Mouse (Mus musculus): Measurements from ENCODE around the gene Fgf9.

Fgf9 gene

DNA sequence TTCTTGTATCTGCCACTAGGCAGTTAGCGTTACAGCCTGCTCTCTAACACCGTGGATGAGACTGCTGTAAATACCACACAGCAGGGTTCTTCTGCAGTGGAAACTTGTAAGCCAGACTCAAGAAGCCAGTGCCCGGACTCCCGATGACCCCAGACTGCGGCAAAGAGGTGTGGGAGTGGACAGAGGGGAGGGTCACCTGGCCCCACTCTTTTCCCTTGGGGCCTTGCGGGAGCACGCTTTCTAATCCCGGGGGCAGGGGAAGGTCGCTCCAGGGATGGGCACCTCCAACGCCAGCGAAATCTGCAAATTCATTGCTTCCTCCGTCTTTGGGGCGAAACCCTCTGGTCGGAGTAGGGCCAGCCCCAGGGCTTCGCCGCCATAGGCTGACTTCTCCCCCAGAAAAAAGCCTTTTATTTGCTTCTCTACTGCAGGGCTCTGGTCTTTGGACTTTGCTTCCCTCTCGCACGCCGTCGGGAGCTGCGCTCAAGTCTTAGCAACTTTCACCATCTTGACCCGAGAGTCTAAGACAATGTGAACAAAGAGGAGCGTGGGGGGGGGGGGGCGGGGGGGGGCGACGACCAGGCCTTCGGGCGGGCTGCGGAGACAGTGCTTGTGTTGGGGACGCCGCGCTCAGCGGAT lies at the start of gene Fgf9:
Gene Fgf9 (plus strand): TSS at position 67 of the 639 bp plus-strand sequence.
- DNase-seq, result no peak

DNA sequence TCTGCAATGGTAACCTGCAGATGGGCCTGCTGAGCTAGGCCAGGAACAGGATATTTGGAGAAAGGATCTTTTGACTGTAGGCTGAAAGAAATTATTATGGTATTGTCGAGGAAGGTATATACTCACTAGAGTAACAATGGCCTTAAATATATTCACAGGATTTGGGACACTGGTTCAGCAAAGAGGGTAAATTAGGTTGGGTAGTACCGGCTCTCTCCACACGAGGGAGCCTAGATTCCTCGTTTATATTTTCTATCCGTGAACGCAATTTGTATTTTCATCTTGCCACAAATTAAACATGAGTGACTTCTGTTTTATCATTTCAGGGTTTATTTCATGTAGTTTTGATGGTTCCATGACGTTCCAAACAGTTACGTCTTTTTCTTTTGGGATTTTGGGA lies 35.8 kb upstream of the Fgf9 start:
- DNase-seq, result peak; percentile 24

- DNase-seq, result no peak
Observed at GRCm38 (mm10) chr14:58036174-58036573, 34.2 kb upstream of the Fgf9 start.

DNA sequence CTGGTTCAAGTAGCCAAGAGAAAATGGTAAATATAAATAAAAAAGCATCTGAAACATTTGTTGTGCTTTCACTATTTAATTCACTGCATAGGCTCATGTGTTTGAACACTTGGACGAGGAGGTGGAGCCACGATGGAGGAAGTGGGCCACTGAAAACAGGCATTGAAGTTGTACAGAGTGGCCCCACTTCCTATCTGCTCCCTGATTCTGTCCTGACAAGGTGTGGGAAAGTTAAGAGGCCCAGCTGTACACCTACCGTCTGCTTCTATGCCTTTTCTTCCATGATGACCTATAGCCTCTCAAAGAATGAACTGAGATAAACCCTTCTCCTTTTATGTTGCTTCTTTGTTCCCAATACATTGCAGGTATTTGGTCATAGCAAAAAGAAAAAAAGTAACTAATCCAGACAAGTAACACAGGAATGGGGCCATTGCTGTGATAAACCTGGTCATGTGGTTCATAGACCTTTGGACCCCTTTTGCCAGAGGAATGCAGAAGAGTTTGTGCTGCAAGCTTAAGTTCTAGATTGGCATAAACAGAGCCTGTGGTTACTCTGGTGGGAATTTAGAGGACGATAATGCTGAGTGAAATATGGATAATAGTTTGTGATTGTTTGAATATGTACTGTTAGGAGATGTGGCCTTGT lies 23.6 kb upstream of the Fgf9 start:
- DNase-seq, result no peak

GRCm38 (mm10) chr14:58050691-58051090 lies 19.7 kb upstream of the Fgf9 start:
- DNase-seq, result no peak

GRCm38 (mm10) chr14:58067586-58067985 lies 2.8 kb upstream of the Fgf9 start:
- DNase-seq, result no peak

DNA sequence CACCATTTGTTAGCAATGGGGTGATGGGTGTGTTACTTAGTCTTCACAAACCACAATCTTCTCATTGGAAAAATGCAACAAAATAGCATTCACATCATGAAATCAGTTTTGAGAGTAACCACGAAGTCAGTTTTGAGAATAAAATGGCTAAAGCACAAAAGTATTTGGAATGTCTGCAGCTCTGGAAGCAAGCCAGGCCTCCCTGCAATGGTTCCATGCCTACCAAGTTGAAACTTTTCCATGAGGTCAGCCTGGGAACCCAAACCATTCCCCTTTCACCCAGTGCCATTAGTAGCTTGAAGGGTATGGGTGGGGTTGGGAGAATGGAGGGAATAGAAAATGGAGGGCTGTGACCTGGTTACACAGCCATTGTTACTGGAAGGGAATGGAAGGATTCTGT lies 1.7 kb upstream of the Fgf9 start:
- DNase-seq, result no peak

DNA sequence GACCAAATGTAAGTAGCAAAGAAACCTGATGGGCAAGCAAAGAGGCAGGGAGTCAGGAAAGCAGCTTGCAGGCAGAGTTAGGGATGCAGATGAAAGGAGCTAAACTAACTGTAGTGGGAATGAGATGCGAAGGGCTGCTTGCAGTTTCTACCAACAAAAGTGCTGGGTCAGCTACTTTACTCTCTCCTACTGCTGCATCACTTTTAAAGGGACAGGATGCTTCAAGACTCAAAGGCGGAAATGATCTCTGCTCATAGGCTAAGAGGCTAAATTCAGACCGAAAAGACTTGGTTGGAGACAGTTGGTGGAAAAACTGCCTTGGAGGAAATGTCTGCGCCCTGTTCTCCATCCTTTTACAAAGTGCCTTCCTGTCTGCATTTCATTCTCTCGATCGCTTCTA lies 420 bp upstream of the Fgf9 start:
- no peak for DNase-seq

DNA sequence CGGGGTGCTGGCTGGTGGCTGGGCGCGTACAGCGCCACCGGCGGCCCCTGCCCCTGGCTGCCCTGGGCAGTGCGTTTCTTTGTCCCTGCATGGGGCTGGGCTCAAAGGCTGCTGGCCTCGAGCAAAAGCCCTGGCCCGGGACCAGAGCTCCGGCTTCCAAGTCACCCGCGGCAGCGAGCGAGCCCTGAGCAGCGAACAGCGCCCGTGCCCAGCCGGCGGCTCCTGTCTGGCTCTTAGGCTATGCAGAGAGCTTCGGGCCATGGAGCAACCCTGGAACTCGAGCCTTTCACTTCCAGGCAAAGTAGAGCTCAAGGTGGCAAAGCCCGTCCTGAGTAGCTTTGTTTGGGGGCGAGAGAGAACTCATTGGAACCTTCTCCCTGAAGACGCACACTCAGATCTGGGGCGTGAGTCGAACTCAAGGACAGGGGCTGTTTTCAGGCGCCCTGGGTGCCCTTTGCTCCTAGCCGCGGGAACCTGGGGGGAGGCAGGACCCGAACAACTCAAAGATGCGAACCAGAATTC lies 834 bp downstream of the Fgf9 start:
- peak; percentile 12 for DNase-seq

DNA sequence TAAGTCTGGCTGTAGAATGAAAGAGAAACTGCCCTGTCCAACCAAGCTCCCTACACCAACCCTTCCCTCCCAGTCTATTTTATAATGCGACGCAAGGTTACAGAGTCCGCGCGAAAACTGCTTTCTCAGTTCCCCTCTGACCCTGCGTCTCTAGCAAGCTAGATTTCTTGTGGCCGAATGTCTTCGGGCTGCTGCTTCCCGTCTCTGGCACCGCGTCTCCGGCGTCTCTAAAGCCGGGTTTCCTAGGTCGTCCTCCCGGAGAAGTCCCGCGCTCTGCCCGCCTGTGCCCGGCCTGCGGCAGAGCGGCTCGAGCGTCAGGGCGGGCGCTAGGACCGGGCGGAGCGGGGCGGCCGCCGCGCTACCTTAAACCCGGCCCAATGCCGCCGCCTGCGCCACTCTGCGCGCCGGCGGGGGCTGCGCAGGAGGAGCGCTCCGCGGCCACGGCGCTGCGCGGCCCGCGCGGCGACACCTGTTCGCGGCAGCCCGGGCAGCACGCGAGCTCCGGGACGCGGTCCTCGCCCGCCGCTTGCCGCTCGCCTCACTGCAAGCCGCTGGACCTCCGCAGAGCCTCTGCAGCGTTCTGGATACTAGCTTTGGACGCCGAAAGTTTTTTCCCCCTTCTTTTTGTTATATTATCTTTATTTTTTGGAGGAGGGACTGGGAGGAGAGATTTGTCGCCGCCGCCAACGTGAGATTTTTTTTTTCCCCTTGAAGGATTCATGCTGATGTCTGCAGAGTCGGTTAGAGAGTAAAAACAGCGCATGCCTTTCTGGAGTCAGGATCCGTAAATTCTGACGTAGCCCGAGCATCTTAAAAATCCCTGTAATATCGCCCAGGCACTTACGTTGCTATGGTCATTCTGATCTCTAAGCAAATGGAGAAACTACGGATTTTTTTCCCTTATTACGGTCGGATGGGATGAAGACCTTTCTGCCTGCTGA lies 1.8 kb downstream of the Fgf9 start:
- peak; percentile 42 for DNase-seq

- DNase-seq, result no peak
Observed at GRCm38 (mm10) chr14:58072771-58073501, 2.6 kb downstream of the Fgf9 start.

- no peak for DNase-seq
Observed at GRCm38 (mm10) chr14:58073936-58074335, 3.6 kb downstream of the Fgf9 start.

- DNase-seq, result peak; percentile 5
Observed at GRCm38 (mm10) chr14:58074621-58075432, 4.5 kb downstream of the Fgf9 start.

GRCm38 (mm10) chr14:58075433-58076029 lies 5.2 kb downstream of the Fgf9 start:
- DNase-seq, result peak; percentile 7

GRCm38 (mm10) chr14:58076030-58076521 lies 5.7 kb downstream of the Fgf9 start:
- DNase-seq, result peak; percentile 30

DNA sequence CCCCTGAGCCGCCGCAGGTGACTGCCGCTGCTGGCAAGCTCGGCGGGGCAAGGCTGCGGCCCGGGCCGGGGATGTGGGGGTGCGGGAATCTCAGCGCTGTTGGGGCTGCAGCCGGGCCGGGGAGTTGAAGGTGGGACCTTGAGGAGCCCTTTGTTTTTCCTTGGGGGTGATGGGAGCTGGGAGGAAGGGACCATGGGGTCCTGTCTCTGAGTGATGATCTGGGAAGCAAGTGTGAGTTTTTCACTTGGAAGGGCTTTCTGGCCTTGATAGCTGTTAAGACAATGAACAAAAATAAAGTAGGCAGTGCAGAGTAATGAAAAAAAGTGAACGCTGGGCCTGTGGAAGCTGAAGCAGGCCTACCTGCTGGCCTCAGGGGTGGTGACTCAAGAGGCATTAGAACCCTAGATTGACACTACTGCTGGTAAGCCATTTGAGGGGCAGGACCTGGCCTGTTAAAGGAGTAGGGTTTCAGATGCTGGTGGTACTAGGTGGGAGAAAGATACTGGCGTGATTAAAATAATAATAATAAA lies 6.4 kb downstream of the Fgf9 start:
- DNase-seq, result no peak

DNA sequence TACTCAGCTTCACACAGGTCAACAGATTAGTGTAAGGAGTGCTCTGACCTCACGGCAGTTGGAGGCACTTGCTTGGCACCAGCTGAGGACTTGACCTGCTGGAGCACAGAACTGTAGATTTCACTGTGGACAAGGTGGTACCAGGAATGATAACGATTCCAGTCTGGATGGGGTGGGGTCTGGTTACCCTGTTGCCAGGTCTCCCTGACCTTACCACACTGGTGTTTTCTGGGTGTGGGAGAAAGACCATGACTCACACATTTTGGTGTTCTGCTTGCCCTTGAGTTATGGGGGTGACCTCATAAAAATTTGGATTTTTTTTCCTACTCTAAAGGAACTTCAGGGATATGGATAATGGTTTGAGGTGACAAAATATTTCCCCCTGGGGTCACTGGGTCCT lies 9.1 kb downstream of the Fgf9 start:
- no peak for DNase-seq

- no peak for DNase-seq
Observed at GRCm38 (mm10) chr14:58081955-58082354, 11.6 kb downstream of the Fgf9 start.

GRCm38 (mm10) chr14:58084240-58084639 lies 13.9 kb downstream of the Fgf9 start:
- DNase-seq, result no peak

DNA sequence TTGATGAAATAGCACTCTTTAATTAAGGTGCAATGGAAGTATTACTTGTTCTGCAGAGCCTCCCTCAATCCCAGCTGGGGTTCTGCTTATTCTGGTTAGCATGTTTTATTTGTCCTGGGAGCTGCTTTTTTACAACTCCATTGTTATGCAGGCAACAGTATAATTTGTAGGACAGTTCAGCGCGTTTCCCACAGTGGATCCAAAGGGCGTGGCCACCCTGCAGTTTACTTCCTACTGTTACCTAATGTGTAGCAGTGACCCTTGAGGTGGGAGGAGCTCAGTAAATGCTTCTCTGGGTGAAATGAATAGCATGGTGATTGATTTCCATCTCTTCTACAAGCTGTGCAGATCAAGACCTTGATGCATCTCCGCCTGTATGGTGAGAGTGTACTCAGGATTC lies 17.0 kb downstream of the Fgf9 start:
- no peak for DNase-seq

GRCm38 (mm10) chr14:58089486-58089885 lies 19.1 kb downstream of the Fgf9 start:
- no peak for DNase-seq
